Mouse (Mus musculus): Measurements from ENCODE around the gene Lrmda. TPM values are rescaled to one million over a fixed set of nuclear protein-coding genes. Genes with fewer than 3 reads are reported as not detected.

Lrmda gene
- total RNA-seq, 4 experiments from 2014 or later: 1.2 to 2.4 (median 1.3) TPM

DNA sequence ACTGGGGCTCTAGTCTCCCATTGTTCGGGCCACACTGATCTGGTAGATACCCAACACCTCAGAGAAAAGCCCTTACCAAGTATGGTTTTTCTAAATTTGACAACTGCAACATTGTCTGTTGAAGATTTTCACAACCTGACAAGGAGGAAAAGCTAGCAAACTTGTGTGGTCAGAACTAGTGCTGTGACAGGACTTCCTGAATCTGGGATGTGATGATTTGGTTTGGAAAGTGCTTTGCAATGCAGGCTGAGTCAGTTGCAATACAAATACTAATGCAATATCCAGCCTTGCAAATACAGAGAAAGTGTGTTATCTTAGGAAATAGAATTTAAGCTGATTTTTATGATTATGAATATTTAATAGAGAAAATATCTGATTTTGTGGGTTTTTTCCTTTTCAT is 357.6 kb downstream of the Lrmda start:
- no peak for DNase-seq (ENCODE audit: low spot score in 2 of 2)

DNA sequence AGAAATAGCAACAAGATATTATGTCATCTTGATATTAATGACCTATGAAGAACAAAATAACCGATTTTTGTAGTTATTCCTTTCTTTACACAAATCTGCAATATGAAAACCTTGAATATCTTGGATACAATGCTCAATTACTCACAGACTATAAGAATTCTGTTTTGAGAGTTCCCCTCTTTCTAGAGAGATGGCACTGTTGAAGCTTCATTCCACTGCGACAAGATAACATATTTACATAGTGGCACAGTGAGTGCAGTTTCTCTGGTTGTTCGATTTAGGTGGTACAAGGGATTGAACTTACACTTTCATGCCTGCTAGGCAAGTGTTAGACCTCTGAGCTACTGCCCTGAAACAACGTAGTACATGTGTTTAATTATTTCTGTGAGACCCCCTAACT is 362.6 kb downstream of the Lrmda start:
- DNase-seq (ENCODE audit: low spot score in 2 of 2): no peak

DNA sequence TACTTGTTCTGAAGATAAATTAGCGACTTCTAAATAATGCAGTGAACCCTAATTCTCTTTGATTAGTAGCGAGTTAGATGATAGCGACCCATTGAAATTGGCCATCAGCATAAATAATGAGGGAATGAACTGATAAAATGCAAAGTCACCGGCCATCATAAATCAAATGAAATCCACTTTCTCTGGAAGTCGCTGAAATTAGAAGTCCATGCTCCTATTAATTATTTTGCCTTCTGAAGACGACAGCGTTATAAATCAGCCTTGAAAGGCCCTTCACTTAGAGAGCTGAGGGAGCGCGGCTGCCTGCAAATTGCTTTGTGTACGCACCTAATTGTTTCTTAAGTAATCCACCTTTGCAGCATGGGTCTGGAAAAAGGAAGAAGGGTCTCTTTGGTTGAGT is 374.1 kb downstream of the Lrmda start:
- DNase-seq (ENCODE audit: low spot score in 2 of 2): no peak

DNA sequence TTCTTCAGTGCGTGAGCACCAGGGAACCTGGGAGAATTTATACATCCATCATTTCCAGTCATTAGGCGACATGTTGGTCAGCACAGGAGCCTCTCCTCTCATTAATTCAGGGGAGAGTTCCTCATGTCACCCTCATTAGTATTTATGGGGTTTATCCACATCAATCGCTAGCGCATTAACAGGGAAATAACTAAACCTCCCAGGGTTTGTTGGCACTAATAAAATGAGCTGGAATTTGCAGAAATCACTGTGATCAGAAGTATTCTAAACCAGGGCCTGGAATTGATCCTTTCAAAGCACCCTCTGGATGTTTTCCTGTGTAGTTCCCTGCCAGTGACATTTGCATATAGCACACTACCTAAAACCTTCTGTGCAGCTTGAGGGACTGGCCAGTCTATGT is 382.9 kb downstream of the Lrmda start:
- no peak for DNase-seq (ENCODE audit: low spot score in 2 of 2)

DNA sequence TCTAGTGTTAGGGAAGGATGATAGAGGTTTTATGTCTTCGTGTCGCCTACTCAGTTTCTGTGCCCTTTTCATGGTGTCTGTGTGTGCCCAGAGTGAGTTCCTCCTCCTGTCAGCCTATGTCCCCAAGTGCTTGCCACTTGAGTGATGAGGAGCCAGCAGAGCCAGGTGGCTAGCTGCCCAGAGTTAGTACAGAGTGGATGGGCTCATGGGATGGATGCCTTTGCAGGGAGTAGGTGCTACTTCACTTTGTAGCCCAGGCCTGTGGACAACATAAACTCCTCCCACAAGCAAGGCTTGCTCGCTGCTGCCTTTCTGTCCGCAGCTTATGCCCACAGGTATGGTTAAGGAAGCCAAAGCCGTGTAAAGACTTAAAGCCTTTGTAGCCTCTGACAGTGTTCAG is 387.1 kb downstream of the Lrmda start:
- no peak for DNase-seq (ENCODE audit: low spot score in 2 of 2)

DNA sequence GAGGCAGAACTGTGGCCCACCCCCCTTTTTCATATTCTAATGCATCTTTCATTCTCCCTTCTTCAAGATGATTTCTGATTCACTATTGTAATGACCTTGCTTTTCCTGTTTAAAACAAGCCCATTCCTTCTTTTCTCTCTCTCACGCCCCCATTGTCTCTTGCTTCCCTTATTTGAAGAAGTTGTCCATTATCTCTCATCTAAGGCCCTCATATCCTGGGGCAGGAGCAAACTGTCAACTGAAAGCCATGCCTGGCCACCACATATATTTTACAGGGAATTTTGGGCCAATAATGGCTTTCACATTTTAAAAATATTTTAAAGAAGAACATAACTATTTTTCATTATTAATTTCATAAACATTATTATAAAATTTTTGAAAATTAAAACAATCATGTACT is 391.3 kb downstream of the Lrmda start:
- DNase-seq (ENCODE audit: low spot score in 2 of 2): no peak

DNA sequence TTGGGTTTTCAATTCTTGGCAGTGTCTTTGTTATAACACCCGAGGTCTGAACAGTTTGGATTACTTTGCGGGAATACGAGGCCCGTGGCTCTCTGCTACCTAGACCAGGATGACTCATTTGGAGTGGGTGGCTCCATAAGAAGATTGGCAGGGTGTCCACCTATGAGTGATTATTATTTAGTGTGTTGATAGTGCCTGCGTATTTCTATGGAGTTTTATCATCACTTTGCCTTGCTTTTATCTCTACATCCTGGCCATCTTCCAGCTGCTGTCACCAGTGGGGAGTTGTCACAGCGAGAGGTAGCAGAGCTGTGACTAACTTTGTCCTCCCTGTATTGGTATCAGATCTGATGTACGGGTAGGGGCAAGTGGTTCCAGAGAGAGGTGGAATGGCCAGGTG is 393.7 kb downstream of the Lrmda start:
- DNase-seq (ENCODE audit: low spot score in 2 of 2): no peak

DNA sequence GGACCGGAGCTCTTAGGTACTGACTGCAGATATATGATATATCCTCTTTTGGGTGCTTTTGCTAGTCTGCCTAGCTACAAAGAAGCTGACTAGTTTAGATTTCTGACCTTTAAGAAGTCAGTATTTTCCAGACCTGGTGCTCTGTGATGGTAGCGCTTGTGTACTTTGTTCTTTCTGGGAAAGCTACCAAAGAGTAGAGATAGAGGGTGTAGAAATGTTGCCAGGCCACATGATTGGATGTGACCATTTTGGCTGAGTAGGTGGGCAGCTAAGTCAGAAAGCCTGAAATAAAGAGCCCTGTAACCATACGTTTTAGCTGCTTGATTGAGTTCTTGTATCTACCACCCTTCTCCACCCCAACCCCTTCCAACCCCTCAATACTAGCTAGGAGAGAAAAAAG is 398.2 kb downstream of the Lrmda start:
- no peak for DNase-seq (ENCODE audit: low spot score in 2 of 2)

DNA sequence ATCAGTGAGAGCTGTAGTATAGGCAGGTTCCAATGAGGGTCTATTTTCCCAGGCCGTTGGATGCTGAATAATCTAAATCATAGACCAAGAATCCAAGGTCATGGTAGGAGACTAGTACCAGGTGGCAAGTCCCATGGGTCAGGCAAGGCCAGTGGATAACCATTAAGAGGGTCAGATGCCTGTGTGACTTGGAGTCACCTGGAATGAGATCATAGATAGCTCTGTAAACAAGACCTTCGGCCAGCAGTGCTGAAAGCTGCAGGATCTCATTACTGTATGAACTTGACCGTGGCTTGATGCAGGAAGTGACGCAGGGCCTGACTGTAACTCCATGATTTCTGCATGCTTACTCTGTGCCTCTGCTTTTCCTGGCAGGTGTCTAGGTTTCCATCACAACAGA is 402.2 kb downstream of the Lrmda start:
- DNase-seq (ENCODE audit: low spot score in 2 of 2): no peak

DNA sequence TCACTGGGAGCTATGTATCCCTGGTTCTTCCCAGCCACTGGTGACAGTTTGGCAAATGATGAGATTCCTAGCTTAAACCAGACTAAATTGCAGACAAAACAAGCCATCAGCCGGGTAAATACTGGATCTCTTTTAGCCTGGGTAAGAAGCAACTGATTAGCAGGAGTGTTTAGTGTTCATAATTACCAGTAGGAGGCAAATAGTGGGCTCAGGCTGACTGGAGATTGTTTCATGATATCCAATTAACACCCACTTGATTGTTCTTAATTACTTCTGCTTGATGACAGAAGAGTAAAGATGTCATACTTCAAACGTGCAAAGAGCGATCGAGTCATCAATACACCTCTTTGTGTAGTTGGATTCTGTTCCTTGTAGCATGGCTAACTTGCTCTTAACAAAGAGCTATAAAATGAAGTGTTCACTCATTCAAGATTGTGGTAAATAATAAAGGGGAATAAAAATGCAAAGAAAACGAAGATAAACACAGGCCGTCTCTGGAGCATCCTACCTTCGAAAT is 405.6 kb downstream of the Lrmda start:
- DNase-seq (ENCODE audit: low spot score in 2 of 2): no peak

DNA sequence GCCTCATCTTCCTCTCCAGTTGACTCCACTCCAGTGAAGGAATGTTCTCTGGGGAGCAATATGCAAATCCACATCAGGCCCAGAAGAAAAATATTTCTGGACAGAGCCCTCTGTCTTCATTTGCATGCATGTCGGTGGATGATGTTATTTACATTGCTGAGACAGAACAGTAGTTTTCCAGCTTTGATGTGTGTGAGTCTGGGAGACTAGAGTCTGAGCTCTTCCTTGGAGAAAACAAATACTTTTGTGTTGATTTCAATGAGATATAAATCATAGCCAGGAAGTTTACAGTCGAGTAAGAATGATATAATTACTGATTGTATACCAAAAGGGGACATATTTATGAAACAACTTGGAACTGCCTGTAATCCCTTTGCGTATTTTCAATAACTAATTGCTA is 415.9 kb downstream of the Lrmda start:
- no peak for DNase-seq (ENCODE audit: low spot score in 2 of 2)

DNA sequence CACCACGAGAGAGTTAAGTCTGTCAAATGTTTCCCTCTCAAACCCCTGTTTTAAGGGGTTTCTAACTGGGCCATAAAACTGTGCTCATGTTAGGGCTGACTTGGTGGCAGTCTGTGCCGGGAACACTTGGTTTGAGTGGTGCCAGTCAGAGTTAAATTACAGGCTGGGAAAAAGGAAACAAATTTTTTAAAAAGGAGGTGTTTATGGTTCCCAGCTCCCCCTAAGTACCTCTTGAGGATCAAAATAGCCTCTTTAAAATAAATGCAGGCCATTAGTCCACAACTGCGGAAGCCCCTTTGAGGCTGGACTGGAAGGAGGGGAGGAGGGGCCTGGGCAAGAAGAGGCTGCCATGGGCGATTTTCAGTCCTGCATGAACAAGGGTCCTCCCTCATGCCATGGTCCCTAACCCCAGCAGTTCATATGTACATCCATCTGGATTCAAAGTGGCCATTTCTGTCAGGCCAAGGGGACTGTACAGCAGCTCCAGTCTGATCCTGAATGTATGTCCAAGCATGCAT is 416.4 kb downstream of the Lrmda start:
- DNase-seq (ENCODE audit: low spot score in 2 of 2): no peak

DNA sequence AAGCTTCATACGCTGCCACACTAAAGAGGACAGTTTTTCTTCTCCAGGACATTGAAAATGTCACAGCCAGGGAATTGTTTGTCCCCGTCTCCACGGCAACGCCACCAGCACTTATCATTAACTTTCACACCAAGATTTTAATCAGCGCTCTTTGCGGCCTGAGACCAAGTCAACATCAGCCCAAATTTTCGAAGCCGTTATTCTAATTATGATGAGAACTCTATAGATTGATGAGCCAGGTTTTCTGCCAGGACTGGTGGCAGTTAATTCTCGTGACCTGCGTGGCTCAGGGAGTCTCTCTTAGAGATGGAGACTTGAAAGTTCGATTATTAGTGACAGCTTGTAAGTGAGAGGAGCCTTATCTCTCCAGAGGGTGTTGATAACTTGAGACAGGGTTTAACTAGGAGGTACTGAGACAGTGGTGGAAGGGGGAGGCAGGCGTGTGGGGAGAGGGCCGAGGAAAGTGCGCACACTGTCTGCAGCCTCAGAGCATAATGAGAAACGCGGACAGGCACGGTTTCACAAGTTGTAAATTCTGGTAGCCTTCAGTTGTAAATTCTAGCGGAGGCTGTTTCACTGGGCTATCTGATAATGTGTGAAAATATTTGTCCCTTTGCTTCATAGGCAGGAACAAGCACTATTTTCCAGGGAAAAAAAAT is 421.0 kb downstream of the Lrmda start:
- no peak for DNase-seq (ENCODE audit: low spot score in 2 of 2)

DNA sequence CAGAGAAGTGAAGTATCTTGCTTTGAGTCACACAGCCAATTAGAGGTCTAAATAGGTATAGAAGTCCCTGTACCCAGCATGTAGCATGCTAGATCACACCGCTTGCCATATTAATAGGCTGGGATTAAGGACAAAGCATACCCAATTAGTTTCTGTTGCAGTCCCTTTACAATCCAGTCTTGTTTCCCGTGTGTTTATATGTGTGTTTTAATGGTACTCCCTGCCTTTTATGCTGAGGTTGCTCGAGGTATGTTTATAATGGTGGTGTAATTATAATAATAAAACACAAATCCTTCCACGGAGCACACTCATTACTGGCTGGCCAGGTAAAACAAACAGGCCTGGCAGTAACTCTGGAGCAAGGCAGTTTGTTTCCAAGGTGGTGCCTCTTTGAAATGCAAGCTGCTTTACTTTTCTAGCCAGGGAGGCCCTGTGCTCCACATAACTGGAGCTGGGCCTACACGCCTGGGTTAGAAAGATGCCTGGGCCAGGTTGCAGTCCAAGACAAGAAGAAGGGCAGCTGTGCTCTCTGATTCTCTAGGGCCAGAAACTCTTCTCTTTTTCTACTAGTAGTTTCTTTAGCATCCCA is 422.4 kb downstream of the Lrmda start:
- no peak for DNase-seq (ENCODE audit: low spot score in 2 of 2)

DNA sequence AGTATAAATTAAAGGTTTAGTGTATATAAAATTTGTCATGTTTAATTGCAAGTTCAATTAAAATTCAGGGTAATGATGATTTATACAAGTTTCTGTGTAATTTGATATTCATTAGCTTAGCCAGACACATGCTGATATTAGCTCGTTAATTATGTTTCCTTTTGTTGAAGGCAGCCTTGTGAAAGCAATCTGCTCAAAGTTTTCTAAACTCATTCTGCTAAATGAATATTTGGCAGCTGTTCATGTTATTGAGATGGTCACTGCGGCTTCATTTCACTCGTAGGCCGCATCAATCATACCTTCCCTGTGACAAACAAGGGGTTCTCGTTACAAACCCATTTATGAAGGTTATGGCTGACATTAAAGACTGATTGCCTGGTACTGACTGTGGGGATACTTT is 423.2 kb downstream of the Lrmda start:
- DNase-seq (ENCODE audit: low spot score in 2 of 2): no peak

DNA sequence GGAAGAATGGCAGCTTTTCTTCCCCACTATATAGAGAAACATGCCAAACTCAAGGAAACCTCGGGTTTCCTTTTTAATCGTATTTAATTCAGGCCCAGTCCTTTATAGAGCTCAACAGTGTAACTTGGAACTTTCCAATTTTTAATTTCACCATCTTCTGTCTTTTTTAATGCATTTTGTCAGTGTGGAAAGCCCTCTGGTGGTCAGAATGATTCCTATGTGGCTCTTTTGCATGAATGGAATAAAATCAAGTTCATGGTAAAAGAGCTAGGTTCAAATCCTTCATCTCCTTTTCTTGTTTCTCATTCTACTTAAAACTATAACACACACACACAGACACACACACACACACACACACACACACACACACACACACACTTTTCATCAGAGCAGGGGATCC is 425.0 kb downstream of the Lrmda start:
- no peak for DNase-seq (ENCODE audit: low spot score in 2 of 2)

DNA sequence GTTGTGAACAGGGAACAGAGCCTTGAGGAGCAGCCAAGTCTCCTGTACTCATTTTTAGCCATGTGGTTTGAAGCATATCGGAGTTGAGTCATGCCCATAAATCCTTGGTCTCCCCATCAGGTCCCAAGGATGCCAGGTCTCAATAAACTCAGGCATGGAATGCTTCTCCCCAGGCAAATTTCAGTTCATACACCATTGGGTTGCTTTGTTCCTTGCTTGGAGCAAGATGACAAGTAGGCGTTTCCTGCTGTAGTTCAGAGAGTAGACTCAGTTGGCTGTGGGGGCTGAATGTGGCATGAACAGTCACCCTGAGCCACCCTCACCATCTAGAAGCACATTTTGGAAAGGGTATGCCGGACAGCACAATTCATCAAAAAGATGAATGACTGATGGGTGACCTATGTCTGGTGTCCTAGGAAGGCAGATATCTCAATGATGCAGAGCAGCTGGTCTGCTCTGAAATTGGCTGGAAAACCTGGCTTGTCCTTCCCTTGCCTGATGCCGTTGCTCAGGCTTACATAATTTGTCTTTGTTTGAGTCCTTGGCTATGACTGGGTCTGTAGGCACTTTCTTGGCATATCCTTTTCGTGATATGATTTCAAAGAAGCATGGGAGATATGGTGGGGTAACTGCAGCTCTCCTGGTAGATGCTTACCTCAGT is 425.8 kb downstream of the Lrmda start:
- peak; percentile 12 to 37 for DNase-seq (ENCODE audit: low spot score in 2 of 2)

DNA sequence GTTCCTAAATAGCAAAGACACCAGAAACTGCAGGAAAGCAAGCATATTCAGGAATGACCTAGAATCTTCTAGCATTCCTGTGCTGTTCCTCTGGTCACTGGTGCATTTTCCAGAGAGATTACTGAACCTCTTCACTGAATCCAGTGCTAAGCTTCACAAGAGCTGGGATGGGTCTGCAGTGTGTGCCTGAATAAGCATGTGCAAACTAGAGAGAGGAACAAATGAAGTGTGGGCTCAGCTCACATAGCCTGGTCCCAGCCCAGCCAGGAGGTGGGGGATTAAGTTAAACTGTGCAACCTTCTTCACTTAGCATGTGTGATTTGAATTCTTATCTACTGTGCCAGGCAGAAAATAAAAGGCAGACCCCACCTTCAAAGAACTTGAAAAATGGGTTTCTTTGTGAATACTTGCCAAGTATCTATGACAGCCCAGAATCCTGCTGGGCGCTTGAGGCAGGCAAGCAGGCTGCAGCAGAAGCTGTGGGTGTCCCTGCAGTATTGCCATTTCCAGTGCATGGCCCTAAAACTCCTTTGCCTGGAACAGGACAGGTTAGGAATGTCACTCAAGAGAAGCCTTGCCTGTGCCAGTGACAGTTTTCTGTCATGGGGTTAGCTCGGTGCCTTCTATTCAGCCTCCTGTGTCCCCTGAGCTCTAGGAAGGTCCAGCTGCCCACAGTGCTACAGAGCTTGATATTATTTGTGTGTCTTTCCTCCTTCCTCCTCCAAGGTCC is 426.5 kb downstream of the Lrmda start:
- DNase-seq (ENCODE audit: low spot score in 2 of 2): no peak

DNA sequence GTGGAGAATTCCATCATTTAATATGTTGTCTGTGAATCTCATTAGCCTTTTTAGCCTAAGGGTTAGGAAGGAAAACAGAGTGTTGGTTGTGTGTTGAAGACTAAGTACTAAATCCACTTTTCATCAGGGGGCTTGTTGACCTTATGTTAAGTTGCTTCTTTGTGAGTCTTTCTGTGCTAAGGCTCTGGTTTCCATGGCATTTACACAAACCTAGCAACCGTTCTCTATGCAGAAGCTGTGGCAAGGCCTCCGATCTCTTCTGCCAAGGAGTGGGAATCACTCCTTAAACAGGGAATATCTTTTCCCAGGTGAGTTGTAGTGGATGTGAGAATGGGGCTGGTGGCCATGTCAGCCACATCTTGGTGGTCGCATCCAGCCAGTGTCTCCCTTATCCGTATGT is 432.1 kb downstream of the Lrmda start:
- no peak for DNase-seq (ENCODE audit: low spot score in 2 of 2)

DNA sequence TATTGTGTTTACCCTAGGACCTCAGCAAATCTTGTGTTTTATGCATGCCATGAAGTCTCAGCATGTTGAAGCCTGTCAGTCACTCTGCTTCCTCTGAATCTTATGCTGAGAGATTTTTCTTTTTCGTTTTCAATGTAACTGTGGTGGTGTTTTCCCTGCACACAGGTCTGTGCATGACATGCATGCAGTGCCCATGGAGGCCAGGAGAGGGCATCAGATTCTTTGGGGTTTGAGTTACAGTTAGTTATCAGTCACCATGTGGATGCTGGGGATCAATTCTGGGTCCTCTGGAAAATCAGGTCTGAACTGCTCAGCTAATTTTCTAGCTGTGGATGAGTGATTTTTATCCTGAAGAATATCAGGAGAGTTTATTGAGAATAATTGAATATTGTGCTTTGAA is 444.8 kb downstream of the Lrmda start:
- DNase-seq (ENCODE audit: low spot score in 2 of 2): no peak

DNA sequence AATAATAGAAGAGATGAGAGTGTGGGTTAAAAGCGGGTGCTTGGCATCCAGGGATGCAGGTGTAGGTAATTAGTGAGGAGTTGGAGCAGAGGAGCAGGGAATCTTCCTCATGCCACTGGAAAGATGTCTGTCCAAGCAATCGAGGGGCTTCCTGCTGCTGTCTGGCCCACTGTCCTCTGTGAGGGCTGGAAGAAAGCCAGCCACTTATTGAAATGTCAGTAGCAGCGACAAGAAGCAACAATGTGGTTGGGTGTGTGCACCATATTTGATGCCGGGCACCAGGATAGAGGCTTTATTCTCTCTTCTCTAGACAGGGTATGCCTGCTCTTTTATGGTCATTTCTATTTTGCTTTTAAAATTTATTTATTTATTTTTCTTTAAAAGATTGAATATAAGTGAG is 451.5 kb downstream of the Lrmda start:
- no peak for DNase-seq (ENCODE audit: low spot score in 2 of 2)

DNA sequence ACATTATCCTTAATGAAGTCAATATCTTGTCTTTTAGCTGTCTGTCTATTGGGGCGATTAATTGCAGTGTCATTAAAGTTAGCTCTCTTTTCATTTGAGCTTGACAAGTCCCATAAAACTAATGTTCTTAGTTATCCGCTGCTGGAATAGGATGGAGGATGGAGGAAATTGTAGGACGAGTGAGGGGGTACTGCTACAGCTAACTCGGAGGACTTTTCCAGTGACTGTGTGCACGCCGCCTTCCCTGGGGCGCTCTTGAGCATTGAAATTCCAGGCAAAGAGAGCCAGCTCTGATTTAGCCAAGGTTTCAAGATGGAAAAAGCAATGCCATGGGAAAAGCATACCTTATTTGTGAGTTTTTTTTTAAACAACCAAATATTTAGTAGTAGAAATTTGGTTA is 453.9 kb downstream of the Lrmda start:
- no peak for DNase-seq (ENCODE audit: low spot score in 2 of 2)

Data from left cerebral cortex, adult 8-10 months (tissue).